Mouse (Mus musculus): ENCODE measurements around the gene Tecpr2. TPM values are rescaled to one million over a fixed set of nuclear protein-coding genes. Genes with fewer than 3 reads are reported as not detected.

Tecpr2 gene
- polyA plus RNA-seq, 1 experiment from 2014 or later: 4.1 TPM

DNA sequence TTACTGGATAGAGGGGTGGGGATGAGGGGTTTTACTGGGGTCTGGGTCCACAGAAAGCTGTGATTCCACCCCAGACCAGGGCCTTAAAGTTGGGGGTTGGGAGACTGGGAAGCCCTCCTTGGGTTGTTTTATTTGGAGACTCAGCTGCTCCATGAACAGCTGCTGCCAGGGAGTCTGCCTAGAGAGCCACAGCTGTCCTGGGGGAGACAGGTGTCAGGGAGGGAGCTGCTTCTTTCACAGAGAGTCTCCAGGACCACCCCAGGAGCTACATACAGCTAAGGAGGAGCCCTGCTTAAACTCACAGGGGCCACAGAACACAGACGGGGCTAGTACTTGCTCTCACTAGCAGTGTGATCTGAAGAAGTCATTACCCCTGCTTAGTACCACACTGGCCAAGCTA lies 132.1 kb downstream of the Tecpr2 start:
- Histone ChIP-seq H3K9ac (ENCODE audit: low read length) (no peak overlapping the region), H3K27me3 (replicated peaks; ENCODE audit: control insufficient read depth, insufficient read depth, low read length) (no peaks in the 10 kb centered on the region), H3K4me2 (ENCODE audit: low read length) (no peak overlapping the region), H3K4me3 (ENCODE audit: low read depth, low read length) (no peak overlapping the region), H3K4me1 (replicated peaks; ENCODE audit: control insufficient read depth, insufficient read depth, low read length) (peaks cover 2% of the 10 kb centered on the region), H3K9me3 (ENCODE audit: control insufficient read depth, low read length) (no peaks in the 10 kb centered on the region), H3K36me3 (ENCODE audit: control insufficient read depth, insufficient read depth, low read length) (no peaks in the 10 kb centered on the region), H3K27ac (ENCODE audit: low read depth) (no peak overlapping the region)
- DNase-seq (ENCODE audit: low spot score) (no peak), ATAC-seq (replicated peaks; ENCODE audit: low FRiP score, low TSS enrichment, low read depth) (no peak)
- 16% methylated on average over 1 of the region's 1 CpGs for WGBS

DNA sequence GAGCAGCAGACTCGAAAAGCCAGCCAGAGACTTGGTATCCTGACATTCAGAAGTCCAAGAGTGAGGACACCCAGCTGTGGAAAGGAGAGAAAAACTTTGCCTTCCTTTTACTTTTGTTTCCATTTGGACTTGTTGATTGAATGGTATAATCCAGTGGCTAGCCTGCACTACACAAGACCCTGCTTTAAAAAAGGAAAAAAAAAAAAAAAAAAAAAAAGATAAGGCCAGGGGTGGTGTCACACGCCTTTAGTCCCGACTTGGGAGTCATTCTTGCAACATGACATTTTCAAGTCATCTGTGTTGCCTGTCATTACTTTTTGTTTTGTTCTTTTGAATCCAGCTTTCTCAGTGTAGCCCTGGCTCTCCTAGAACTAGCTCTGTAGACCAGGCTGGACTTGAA lies 132.5 kb downstream of the Tecpr2 start:
- H3K9ac ChIP-seq (ENCODE audit: low read length): no peak overlapping the region
- H3K27ac ChIP-seq (ENCODE audit: low read depth): no peak overlapping the region
- no peaks in the 10 kb centered on the region for H3K9me3 ChIP-seq (ENCODE audit: control insufficient read depth, low read length)
- no peaks in the 10 kb centered on the region for H3K4me1 ChIP-seq (replicated peaks; ENCODE audit: control insufficient read depth, insufficient read depth, low read length)
- ATAC-seq (replicated peaks; ENCODE audit: low FRiP score, low TSS enrichment, low read depth) (no peak), DNase-seq (ENCODE audit: low spot score) (no peak)
- no peak overlapping the region for H3K4me2 ChIP-seq (ENCODE audit: low read length)
- no peaks in the 10 kb centered on the region for H3K36me3 ChIP-seq (ENCODE audit: control insufficient read depth, insufficient read depth, low read length)
- no peak overlapping the region for H3K4me3 ChIP-seq (ENCODE audit: low read depth, low read length)
- WGBS: 55% methylated on average over 3 of the region's 3 CpGs
- no peaks in the 10 kb centered on the region for H3K27me3 ChIP-seq (replicated peaks; ENCODE audit: control insufficient read depth, insufficient read depth, low read length)

Other genes with a start within 250 kb of the Tecpr2 start
- gene 1700001K19Rik, start 206.6 kb upstream of the Tecpr2 start, polyA plus RNA-seq (2014; fragmentation: Nextera tagmentation; extraction: Ambion mirVana): 0.31 TPM in 1 of 2 replicates, not detected in the other
- gene Hsp90aa1, start 186.5 kb upstream of the Tecpr2 start, polyA plus RNA-seq (2014; fragmentation: Nextera tagmentation; extraction: Ambion mirVana): 903 and 985 TPM in 2 replicates
- gene Wdr20, start 151.3 kb upstream of the Tecpr2 start, polyA plus RNA-seq (2014; fragmentation: Nextera tagmentation; extraction: Ambion mirVana): 23.7 and 24.1 TPM in 2 replicates
- 3.5 and 5.6 TPM in 2 replicates for gene Mok, start 48.3 kb upstream of the Tecpr2 start, polyA plus RNA-seq (2014; fragmentation: Nextera tagmentation; extraction: Ambion mirVana)
- 4.7 and 5.4 TPM in 2 replicates for gene Zfp839, start 39.0 kb upstream of the Tecpr2 start, polyA plus RNA-seq (2014; fragmentation: Nextera tagmentation; extraction: Ambion mirVana)
- gene Cinp, start 119 bp upstream of the Tecpr2 start, polyA plus RNA-seq (2014; fragmentation: Nextera tagmentation; extraction: Ambion mirVana): 85.0 and 99.5 TPM in 2 replicates
- gene Ankrd9, start 89.8 kb downstream of the Tecpr2 start, polyA plus RNA-seq (2014; fragmentation: Nextera tagmentation; extraction: Ambion mirVana): 13.2 and 17.8 TPM in 2 replicates
- 15.9 and 16.7 TPM in 2 replicates for gene Rcor1, start 150.1 kb downstream of the Tecpr2 start, polyA plus RNA-seq (2014; fragmentation: Nextera tagmentation; extraction: Ambion mirVana)

All from intestine, embryonic 14.5 days (tissue).